Mouse (Mus musculus): ENCODE measurements around the gene Mroh9. TPM values are rescaled to one million over a fixed set of nuclear protein-coding genes. Genes with fewer than 3 reads are reported as not detected.

Mroh9 gene
- polyA plus RNA-seq, 1 experiment, result not detected

DNA sequence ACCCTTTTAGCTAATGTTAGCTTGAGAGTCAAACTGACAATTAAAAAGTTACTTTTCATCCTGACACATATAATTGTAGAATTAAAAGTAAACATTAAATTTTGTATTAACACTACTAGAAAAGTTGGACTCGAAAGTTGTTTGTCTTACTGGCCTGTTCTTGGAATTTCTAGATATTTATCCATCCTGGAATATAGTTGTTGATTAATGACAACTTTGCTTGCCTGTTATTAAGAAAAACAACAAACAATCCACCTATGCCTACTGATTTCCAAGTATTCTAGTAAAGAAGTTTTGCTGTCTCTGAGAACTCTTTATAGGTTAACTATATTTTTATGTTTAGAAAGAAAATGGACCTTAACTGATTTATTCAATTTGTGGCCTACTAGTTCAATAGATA, 98.7 kb downstream of the Mroh9 start:
- DNase-seq, result no peak
- Histone ChIP-seq H3K4me3 (replicated peaks; ENCODE audit: extremely low read depth, low read depth, low read length) (no peak overlapping the region), H3K4me1 (ENCODE audit: control insufficient read depth, insufficient read depth, low read length) (peaks cover 2% of the 10 kb centered on the region)
- WGBS, result 62% methylated on average over 1 of the region's 1 CpGs
- TF ChIP-seq POLR2A (IDR thresholded peaks at IDR 0.05; ENCODE audit: borderline replicate concordance, extremely low read depth, low read depth, low read length) (no peak), CTCF (IDR thresholded peaks at IDR 0.05; ENCODE audit: insufficient read depth, low read length) (no peak)

DNA sequence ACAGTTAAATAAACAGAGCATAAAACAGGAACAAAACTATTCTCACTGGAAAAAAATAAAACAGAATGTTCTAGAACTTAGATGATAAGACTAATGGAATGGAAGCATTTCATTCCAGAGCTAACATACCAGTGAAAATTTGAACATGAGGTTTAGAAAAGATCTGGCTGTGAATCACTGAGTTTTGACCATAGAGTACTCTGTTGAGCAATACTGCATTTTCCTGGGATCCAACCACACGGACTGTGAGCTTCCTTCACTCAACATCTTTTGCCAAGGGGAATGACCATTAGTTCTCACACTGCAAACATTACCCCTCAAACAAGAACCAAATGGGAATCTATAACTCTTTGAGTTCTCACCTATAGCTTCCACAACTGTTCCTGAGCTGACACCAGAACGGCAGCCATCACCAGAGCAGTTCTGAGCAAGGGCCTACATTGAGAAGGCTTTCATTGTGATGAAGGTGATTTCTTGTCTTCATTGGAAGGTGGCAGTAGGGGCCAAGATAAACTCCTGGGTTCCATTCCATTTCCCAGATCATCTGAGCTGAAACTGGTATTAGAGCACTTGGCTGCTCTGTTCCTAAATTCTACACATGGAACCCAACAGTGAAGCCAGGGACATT, 99.2 kb downstream of the Mroh9 start:
- no peak for TF ChIP-seq POLR2A (IDR thresholded peaks at IDR 0.05; ENCODE audit: borderline replicate concordance, extremely low read depth, low read depth, low read length)
- no peak for TF ChIP-seq CTCF (IDR thresholded peaks at IDR 0.05; ENCODE audit: insufficient read depth, low read length)
- Histone ChIP-seq H3K4me1 (ENCODE audit: control insufficient read depth, insufficient read depth, low read length) (peaks cover 2% of the 10 kb centered on the region), H3K4me3 (replicated peaks; ENCODE audit: extremely low read depth, low read depth, low read length) (no peak overlapping the region)
- no peak for DNase-seq
- WGBS, result 73% methylated on average over 2 of the region's 2 CpGs

DNA sequence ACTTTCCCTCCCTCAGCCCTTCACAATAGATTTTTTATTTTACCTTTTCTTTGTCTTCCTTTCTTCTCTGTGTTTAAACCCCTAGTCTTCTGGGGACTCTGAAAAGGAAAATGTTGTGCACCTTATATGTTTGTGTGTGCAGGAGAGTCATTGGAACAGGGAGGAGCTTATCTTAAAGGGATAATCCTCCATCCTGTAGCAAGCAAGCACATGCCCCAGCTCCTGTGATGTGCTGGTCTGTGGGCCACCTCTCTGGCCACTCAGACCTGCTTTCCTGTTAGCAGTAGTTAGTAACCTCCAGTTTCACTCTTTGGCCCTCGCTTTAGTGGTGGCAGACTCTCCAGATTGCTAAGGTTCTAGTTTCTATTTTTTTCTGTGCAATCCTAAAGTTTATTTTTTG, 101.0 kb downstream of the Mroh9 start, which contains the start of gene Fmo3:
Fmo3 (minus strand) TSS at position 101 of the 400 bp plus-strand sequence.
- Histone ChIP-seq H3K4me1 (ENCODE audit: control insufficient read depth, insufficient read depth, low read length) (peaks cover 2% of the 10 kb centered on the region), H3K4me3 (replicated peaks; ENCODE audit: extremely low read depth, low read depth, low read length) (no peak within 1 kb of the TSS)
- DNase-seq, result no peak
- WGBS, result 69% methylated on average over 1 of the region's 1 CpGs
- no peak for TF ChIP-seq CTCF (IDR thresholded peaks at IDR 0.05; ENCODE audit: insufficient read depth, low read length)
- TF ChIP-seq POLR2A (IDR thresholded peaks at IDR 0.05; ENCODE audit: borderline replicate concordance, extremely low read depth, low read depth, low read length), result no peak

Other genes starting within 250 kb of the Mroh9 start
- 173 and 219 TPM in 2 replicates for gene Fmo1, start 219.1 kb downstream of the Mroh9 start, polyA plus RNA-seq (2012; rRNA removed)
- 147 and 240 TPM in 2 replicates for gene Fmo2, start 186.9 kb downstream of the Mroh9 start, polyA plus RNA-seq (2012; rRNA removed)
- 0.33 and 0.37 TPM in 2 replicates for gene Fmo6, start 148.2 kb downstream of the Mroh9 start, polyA plus RNA-seq (2012; rRNA removed)
- 10.1 and 10.8 TPM in 2 replicates for gene Fmo3, start 101.1 kb downstream of the Mroh9 start, polyA plus RNA-seq (2012; rRNA removed)
- 2.9 and 6.4 TPM in 2 replicates for gene Prrx1, start 228.0 kb upstream of the Mroh9 start, polyA plus RNA-seq (2012; rRNA removed)

All from lung, adult 2 months (tissue).